Mouse (Mus musculus): ENCODE results near the gene Polr3c.

GRCm38 (mm10) chr3:96679159-96679674 is 48.2 kb downstream of the Polr3c start:
- TF ChIP-seq CTCF (IDR thresholded peaks at IDR 0.05; ENCODE audit: low read depth) (no peak), EP300 (IDR thresholded peaks at IDR 0.05; ENCODE audit: low read depth) (no peak)
